Mouse (Mus musculus): ENCODE results near the gene Jag2.

DNA sequence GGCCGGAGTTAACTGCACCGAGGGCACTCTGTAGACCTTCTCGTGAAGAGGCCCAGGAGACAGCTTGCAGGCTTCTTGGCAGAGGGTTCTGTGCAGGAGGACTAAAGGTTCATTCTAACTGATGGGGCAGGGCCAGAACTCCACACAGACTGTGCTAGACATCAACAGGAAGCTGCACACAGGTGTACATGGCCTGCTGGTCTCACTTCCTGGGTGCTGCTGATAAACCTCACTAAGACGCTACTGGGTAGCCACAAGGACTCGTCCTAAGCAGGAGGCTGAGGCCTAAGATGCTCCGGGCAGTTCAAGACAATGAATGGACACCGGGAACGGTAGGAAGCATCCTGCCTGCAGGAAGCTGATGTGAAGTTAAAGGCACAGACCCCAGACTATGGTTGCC lies 29.8 kb upstream of the Jag2 start:
- no peak for TF ChIP-seq CTCF (IDR thresholded peaks at IDR 0.05)
- no peak for TF ChIP-seq POLR2A (IDR thresholded peaks at IDR 0.05; ENCODE audit: insufficient read depth, low read depth, low read length)
- no peak for TF ChIP-seq EP300 (IDR thresholded peaks at IDR 0.05; ENCODE audit: insufficient read depth, low read depth, low read length)

Data from heart, adult 2 months (tissue).